1 mouse cellular context compared by ENCODE assay signal in genomic region chr2:152766387-152767123, GRCm38 (mm10).
TF ChIP-seq lines count a peak whose summit lies in the region.

No protein-coding gene starts in this region.

TF ChIP-seq in MEL, 35 proteins besides CTCF, POLR2A, EP300 and RAD21 (continued from another document):
- TF ChIP-seq USF1 (IDR thresholded peaks at IDR 0.05; ENCODE audit: low read depth, low read length), result no peak
- no peak for TF ChIP-seq MEF2A (IDR thresholded peaks at IDR 0.05; ENCODE audit: extremely low read depth, insufficient replicate concordance, low read depth, low read length, poor library complexity, severe bottlenecking)
- TF ChIP-seq MAX (IDR thresholded peaks at IDR 0.05; ENCODE audit: low read length), result no peak
- peak; percentile 51 for TF ChIP-seq ZC3H11A (IDR thresholded peaks at IDR 0.05; ENCODE audit: low read depth, low read length)
- TF ChIP-seq HCFC1 (IDR thresholded peaks at IDR 0.05; ENCODE audit: low read depth, low read length), result no peak
- TF ChIP-seq USF2 (IDR thresholded peaks at IDR 0.05; ENCODE audit: borderline replicate concordance in 1 of 2, insufficient read depth in 1 of 2, low read depth in 1 of 2, low read length in 2 of 2), result no peak
- TF ChIP-seq MYB (IDR thresholded peaks at IDR 0.05; ENCODE audit: low read depth, low read length), result no peak
- TF ChIP-seq TBP (IDR thresholded peaks at IDR 0.05; ENCODE audit: low read depth, low read length), result no peak
- peak; percentile 45; the same call in 1 of the 2 replicates for TF ChIP-seq GATA1 (IDR thresholded peaks at IDR 0.05; ENCODE audit: low read depth, low read length)
- TF ChIP-seq TCF12 (IDR thresholded peaks at IDR 0.05; ENCODE audit: low read depth, low read length), result peak; percentile 49
- TF ChIP-seq ZMIZ1 (IDR thresholded peaks at IDR 0.05; ENCODE audit: low read depth, low read length), result no peak
- TF ChIP-seq MAFK (IDR thresholded peaks at IDR 0.05; ENCODE audit: borderline replicate concordance, low read depth, low read length), result no peak
- no peak for TF ChIP-seq ELF1 (IDR thresholded peaks at IDR 0.05; ENCODE audit: low read depth, low read length)
